Mouse (Mus musculus): Measurements from ENCODE around the gene Olfr720. TPM values are rescaled to one million over a fixed set of nuclear protein-coding genes. Genes with fewer than 3 reads are reported as not detected.

Gene Olfr720
- not detected for total RNA-seq (2023)

DNA sequence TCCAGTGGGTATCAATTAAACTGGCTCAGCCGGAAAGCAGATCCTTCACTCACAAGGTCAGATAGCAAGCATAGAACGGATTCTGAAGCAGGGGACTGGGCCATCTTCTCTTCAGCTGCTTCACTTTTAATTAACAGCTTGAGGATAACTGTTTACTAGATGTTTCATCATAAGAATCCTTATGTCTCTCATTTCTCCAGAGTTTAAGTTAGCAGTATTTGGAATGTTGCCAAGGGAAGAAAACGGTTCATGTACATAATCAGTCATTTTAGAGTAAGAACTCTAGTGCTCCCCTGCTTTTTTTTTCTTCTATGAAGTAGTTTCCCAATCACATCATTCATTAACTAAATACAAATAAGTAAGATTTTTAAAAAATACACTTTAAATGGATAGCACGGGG is at the start of gene Olfr720:
TSS of gene Olfr720 (minus strand) at position 101 of the 400 bp plus-strand sequence.

Other genes starting within 250 kb of the Olfr720 start
- 10 to 100 TPM; 39.8 to 40.0 TPM for gene Atxn7, start 225.4 kb downstream of the Olfr720 start, total RNA-seq (2023)
- gene Thoc7, start 225.0 kb downstream of the Olfr720 start, total RNA-seq (2023): 10 to 100 TPM; 46.8 to 58.7 TPM
- 10 to 100 TPM; 57.6 to 59.4 TPM for gene Psmd6, start 65.9 kb downstream of the Olfr720 start, total RNA-seq (2023)
- gene Olfr31, start 136.0 kb upstream of the Olfr720 start, total RNA-seq (2023): not detected
- gene Il3ra, start 159.4 kb upstream of the Olfr720 start, total RNA-seq (2023): 10 to 100 TPM; 33.6 to 36.0 TPM
- not detected for gene Olfr721-ps1, start 214.5 kb upstream of the Olfr720 start, total RNA-seq (2023)